Mouse (Mus musculus): ENCODE data around the gene Ubald1.
A peak's percentile ranks its signal among the peaks of the same experiment; 100 is the strongest.

Gene Ubald1

GRCm38 (mm10) chr16:4899711-4900110 lies 19.6 kb upstream of the Ubald1 start:
- DNase-seq (ENCODE audit: low spot score in 2 of 2): no peak

- no peak for DNase-seq (ENCODE audit: low spot score in 2 of 2)
Observed at GRCm38 (mm10) chr16:4898881-4899280, 18.8 kb upstream of the Ubald1 start.

GRCm38 (mm10) chr16:4897146-4897730 lies 17.1 kb upstream of the Ubald1 start:
- DNase-seq (ENCODE audit: low spot score in 2 of 2): no peak

DNA sequence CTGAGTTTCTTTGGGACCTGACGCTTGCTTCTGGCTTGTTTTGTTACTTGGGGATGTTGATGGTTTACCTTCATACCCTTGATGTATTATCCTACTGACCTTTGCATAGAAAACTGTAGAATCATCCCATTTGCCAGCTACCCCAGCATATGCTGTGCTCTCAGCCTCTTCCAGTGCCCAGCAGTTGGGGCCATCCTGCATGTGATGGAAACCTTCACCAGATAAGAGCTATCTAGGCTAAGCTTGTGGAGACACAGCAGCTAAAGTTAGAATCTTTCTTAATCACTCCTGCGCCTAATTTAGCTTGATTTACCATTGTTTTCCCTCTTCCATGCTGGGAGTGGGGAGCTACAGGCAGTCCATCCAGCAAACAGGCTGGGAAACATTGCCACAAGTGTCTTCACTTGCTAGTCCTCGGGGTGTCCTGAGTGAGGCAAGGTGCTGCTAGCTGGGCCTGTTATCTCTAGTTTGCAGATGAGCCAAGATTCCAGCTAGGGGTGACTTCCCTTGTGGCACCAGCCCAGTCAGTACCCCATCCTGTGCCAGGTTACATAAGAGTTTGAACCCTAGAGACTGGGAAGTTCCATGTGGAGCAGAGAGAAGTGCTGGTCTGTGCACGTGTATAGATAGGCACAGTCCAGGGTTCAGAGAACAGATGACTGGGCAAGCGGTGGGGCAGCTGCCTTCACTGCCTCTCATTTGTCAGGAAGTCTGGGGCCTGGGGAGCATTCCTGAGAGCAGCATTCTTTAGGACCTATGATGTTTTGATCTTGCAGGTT lies 16.3 kb upstream of the Ubald1 start:
- DNase-seq (ENCODE audit: low spot score in 2 of 2): no peak

DNA sequence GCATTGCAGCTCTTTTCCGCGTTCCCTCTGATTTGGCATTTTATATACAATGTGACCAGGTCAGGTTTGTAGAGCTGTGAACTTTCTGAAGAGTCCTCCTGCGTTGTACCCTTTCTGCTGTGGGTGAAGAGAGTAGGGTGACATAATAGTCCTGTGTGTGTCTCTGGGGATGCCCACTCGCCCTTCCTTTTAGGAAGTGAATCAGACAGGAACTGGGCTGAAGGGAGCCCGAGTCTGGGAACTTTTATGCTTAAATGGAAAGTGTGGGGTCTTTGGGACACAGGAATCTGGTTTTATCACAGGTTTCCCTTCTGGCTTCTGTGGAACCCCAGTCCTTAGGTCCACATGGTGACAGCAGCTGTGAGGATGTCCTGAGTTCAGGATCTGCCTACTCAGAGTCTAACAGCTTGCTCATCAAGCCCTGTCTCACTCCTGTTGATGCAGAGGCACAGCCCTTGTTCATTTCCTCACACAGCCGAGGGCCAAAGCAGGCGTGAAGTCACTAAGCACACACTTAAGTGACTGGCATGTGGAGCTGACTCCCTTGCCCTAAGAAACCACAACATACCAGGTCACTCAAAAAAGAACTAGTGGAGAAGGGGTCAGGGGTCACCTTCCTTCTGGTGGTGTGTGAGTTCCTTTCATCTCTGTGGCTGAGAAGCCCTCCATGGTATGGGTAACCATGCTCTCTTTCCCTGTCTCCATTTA lies 14.2 kb upstream of the Ubald1 start:
- DNase-seq (ENCODE audit: low spot score in 2 of 2): no peak

GRCm38 (mm10) chr16:4892171-4892570 lies 12.1 kb upstream of the Ubald1 start:
- no peak for DNase-seq (ENCODE audit: low spot score in 2 of 2)

- DNase-seq (ENCODE audit: low spot score in 2 of 2): no peak
Observed at GRCm38 (mm10) chr16:4890201-4890709, 10.1 kb upstream of the Ubald1 start.

- DNase-seq (ENCODE audit: low spot score in 2 of 2): no peak
Observed at GRCm38 (mm10) chr16:4886690-4887020, 6.5 kb upstream of the Ubald1 start.

DNA sequence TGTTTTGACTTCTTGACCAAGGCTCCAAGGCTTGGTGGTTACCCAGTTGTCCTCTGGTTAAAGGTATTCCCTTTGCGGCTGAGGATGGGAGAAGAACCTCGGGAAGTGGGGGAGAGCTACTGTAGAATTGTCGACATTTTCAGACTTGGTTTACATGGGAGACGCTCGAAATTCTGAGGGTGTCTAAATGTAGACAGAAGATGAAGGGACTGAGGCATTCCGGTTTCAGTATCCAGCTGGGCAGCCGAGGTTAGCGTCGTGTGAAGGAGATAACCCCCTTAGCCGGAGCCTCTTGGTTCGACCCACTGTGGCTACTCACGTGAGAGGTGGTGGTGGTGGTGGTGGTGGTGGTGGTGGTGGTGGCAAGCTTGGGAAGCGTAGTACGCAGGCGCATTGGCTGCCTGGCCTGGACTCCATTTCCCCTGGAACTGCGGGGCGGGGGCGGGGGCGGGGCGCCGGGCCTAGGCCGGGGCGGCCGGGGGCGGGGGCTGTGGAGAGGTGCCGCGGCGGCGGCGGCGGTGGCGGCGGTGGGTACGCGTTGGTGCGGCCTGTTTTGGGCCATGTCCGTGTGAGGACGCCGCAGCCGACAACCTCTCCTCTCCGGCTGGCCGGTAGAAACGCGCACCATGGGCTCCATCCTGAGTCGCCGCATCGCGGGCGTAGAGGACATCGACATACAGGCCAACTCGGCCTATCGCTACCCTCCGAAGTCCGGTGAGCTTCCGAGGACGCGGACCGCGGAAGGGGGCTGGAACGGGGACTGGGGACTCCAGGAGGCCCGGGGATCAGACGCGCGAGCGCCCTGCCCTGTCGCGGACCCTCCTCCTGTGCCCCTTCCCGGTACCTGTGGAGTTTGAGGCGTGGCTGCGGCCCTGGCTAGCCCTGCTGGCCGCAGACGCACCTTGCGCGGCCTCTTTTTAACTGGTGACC lies 5.9 kb upstream of the Ubald1 start, which contains the start of gene Mgrn1:
Gene Mgrn1, plus strand, starts transcription at position 490 of the 930 bp plus-strand sequence.
- peak; percentile 81 to 82 for DNase-seq (ENCODE audit: low spot score in 2 of 2)

DNA sequence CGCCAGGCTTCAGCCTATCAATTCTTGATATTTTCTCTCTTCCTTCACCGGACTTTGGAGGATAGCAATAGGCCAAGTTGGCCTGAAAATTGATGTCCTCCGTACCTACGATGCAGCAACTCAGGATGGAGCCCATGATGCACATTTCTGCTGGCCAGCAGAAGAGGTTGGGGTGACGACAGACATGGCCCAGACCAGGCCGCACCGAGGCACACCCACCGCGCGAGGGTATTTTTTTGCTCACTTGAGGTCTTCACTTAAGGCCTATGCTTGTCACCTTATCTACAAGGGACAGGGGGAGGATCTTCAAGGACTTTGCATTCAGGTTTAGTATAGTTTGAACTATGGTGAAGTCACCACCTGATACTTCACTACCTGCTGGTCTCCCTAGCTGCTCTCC lies 4.8 kb upstream of the Ubald1 start:
- no peak for DNase-seq (ENCODE audit: low spot score in 2 of 2)

GRCm38 (mm10) chr16:4881400-4882351 lies 1.6 kb upstream of the Ubald1 start:
- DNase-seq (ENCODE audit: low spot score in 2 of 2): peak in 1 of 2 experiments; percentile 37

DNA sequence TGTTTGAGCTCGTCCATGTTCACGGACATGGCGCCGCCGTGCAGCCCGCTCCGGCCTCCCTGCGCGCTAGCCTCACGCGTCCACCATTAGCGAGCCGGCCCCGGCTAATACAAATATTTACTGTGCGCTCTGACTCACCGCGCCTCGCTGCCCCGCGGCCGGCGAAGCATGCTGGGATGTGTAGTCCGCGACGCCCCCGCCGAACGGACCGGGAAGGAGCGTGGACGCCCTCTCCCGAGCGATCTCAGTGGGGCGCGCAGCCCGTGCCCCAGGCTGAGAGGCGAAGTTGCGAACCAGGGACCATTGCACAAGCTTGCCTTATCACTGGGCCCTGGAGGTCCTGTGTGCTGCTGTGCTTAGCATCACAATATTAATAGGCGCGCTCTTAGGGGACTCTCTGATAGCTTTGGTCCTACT lies 399 bp downstream of the Ubald1 start:
- DNase-seq (ENCODE audit: low spot score in 2 of 2): peak; percentile 89 to 93

DNA sequence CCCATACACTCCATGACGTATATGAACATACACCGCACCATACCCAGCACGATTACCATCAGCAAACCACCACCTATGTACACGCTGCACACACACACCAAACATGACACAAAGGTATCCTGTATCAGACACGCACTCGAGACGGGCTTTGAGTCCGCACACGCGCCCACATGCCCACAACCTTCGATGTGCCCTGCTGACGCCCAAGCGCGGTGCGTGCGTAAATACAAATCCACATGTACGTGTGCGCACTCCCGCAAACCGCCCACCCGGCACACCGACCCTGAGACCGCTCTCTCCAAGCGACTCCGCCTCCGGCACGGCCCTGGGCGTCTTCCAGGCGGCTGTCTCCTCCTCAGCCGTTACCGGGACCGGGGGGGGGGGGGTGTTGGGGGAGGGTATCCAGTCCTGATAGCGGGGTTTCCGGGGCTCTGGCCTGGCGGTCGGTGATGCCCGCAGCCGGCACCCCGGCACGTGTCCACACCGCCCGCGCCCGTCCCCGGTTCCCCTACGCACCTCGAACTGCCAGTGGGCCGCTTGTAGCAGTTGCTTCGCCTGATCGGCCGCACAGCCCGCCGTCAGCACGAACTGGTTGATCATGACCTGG lies 911 bp downstream of the Ubald1 start:
- DNase-seq (ENCODE audit: low spot score in 2 of 2): peak in 1 of 2 experiments; percentile 60

DNA sequence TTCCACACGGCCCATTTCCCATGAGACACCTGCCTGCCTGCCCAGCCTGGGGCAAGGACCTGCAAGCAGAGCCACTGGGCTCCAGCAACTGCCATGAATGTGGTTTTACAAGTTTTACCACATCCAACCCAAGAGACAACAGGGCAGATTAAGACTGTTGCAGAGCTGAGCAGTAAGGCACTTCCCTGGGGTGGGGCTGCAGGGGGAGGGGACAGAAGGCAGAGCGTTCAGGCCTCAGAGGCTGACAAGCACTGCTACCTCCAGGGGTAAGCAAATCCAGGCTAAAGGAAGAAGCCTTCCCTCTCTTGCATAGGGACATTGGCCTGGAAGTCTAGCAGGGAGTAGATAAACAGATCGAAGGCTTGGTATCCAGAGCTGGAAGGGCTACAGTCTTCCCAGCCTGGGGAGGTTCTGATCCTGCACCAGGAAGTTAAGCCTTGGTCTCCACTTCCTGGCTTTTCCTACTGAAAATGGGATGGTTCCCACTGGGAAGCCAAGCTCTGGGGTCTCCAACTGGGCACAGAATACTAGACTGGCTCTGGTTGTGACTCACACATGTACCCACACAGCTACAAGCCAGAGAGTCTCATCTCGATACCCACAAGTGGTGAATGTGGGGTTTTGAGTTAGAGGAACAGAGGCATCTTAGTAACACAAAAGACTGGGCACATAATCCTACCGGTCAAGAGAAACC lies 1.8 kb downstream of the Ubald1 start:
- DNase-seq (ENCODE audit: low spot score in 2 of 2): no peak

GRCm38 (mm10) chr16:4877701-4878100 lies 2.4 kb downstream of the Ubald1 start:
- no peak for DNase-seq (ENCODE audit: low spot score in 2 of 2)

DNA sequence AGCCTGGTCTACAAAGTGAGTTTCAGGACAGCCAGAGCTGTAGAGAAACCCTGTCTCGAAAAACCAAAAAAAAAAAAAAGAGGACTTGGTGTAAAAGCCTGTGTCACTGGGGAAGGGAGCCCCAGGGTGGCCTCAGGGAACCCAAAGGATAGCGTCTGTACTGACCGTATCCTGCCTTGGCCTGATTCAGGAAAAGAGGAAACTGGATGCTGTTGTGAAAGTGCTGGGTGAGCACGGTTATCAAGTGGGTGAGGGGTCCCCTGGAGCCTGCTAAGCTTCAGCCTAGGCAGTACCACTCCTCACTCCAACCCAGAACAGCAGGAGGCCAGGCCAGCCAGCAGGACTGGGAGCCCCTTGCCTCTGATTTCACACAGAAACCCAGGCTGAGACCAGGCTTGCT lies 2.9 kb downstream of the Ubald1 start:
- no peak for DNase-seq (ENCODE audit: low spot score in 2 of 2)

- peak in 1 of 2 experiments; percentile 59 for DNase-seq (ENCODE audit: low spot score in 2 of 2)
Observed at GRCm38 (mm10) chr16:4876033-4876680, 4.0 kb downstream of the Ubald1 start.

- no peak for DNase-seq (ENCODE audit: low spot score in 2 of 2)
Observed at GRCm38 (mm10) chr16:4875198-4876032, 4.7 kb downstream of the Ubald1 start.
